Mouse (Mus musculus): ENCODE data around the gene Gm20489.

Gm20489 gene

GRCm38 (mm10) chrX:101268755-101269124 is at the start of gene Gm20489:
Gm20489 (minus strand) TSS chrX:101269023.
- DNase-seq (ENCODE audit: low spot score in 2 of 2): no peak

- DNase-seq (ENCODE audit: low spot score in 2 of 2): peak in 1 of 2 experiments; percentile 9
Measured at GRCm38 (mm10) chrX:101313625-101314359, 45.0 kb upstream of the Gm20489 start.

GRCm38 (mm10) chrX:101309299-101309698 is 40.5 kb upstream of the Gm20489 start:
- no peak for DNase-seq (ENCODE audit: low spot score in 2 of 2)

- DNase-seq (ENCODE audit: low spot score in 2 of 2): no peak
Measured at GRCm38 (mm10) chrX:101304646-101305045, 35.8 kb upstream of the Gm20489 start.

GRCm38 (mm10) chrX:101301654-101302053 is 32.8 kb upstream of the Gm20489 start:
- no peak for DNase-seq (ENCODE audit: low spot score in 2 of 2)

- DNase-seq (ENCODE audit: low spot score in 2 of 2): no peak
Measured at GRCm38 (mm10) chrX:101300427-101301030, 31.7 kb upstream of the Gm20489 start.

GRCm38 (mm10) chrX:101299473-101300426 is 30.9 kb upstream of the Gm20489 start:
- DNase-seq (ENCODE audit: low spot score in 2 of 2): no peak

- DNase-seq (ENCODE audit: low spot score in 2 of 2): no peak
Measured at GRCm38 (mm10) chrX:101299055-101299454, 30.2 kb upstream of the Gm20489 start, which contains the start of gene Nlgn3. Nlgn3 (plus strand) TSS chrX:101299168.

- DNase-seq (ENCODE audit: low spot score in 2 of 2): no peak
Measured at GRCm38 (mm10) chrX:101290111-101290510, 21.3 kb upstream of the Gm20489 start.

- no peak for DNase-seq (ENCODE audit: low spot score in 2 of 2)
Measured at GRCm38 (mm10) chrX:101289037-101289436, 20.2 kb upstream of the Gm20489 start.

- no peak for DNase-seq (ENCODE audit: low spot score in 2 of 2)
Measured at GRCm38 (mm10) chrX:101288432-101288831, 19.6 kb upstream of the Gm20489 start.

GRCm38 (mm10) chrX:101287543-101287942 is 18.7 kb upstream of the Gm20489 start:
- DNase-seq (ENCODE audit: low spot score in 2 of 2): no peak

- no peak for DNase-seq (ENCODE audit: low spot score in 2 of 2)
Measured at GRCm38 (mm10) chrX:101285953-101286670, 17.3 kb upstream of the Gm20489 start.

GRCm38 (mm10) chrX:101285534-101285933 is 16.7 kb upstream of the Gm20489 start:
- DNase-seq (ENCODE audit: low spot score in 2 of 2): peak; percentile 32 to 62

- DNase-seq (ENCODE audit: low spot score in 2 of 2): no peak
Measured at GRCm38 (mm10) chrX:101282813-101283212, 14.0 kb upstream of the Gm20489 start.

GRCm38 (mm10) chrX:101273875-101274738 is 5.3 kb upstream of the Gm20489 start, which contains the start of gene Med12:
Med12 (plus strand) TSS chrX:101274030.
- DNase-seq (ENCODE audit: low spot score in 2 of 2): peak; percentile 87 to 90

GRCm38 (mm10) chrX:101273410-101273809 is 4.6 kb upstream of the Gm20489 start:
- DNase-seq (ENCODE audit: low spot score in 2 of 2): no peak

- DNase-seq (ENCODE audit: low spot score in 2 of 2): peak; percentile 79 to 82
Measured at GRCm38 (mm10) chrX:101268025-101268754, 633 bp downstream of the Gm20489 start, which contains the start of gene Il2rg. Il2rg (minus strand) TSS chrX:101268255.

- no peak for DNase-seq (ENCODE audit: low spot score in 2 of 2)
Measured at GRCm38 (mm10) chrX:101266631-101267030, 2.2 kb downstream of the Gm20489 start.

- DNase-seq (ENCODE audit: low spot score in 2 of 2): no peak
Measured at GRCm38 (mm10) chrX:101263892-101264291, 4.9 kb downstream of the Gm20489 start, which contains the start of gene Gm614. Gm614 (minus strand) TSS chrX:101263992.
